Mouse (Mus musculus) urinary bladder, postnatal 36 days (tissue): Measurements from ENCODE around the gene Spns1.
"Not testable (repeated sequence)": the region's sequence is repeated elsewhere in the genome, so short reads cannot be mapped to it uniquely, and the experiment has no call there.

Experiments
- DNase-seq, 2 experiments: peaks; one replicate each; pipeline ENCODE4 v3.0.0; 2022; ENCODE audit warnings: low spot score in 2 of 2, mixed read lengths in 1 of 2

Spns1 gene

GRCm38 (mm10) chr7:126377278-126378158 is at the start of gene Spns1:
Gene Spns1, minus strand, starts transcription at chr7:126377450.
- peak; percentile 90 to 95 for DNase-seq

- no peak for DNase-seq
Measured at GRCm38 (mm10) chr7:126424161-126424560, 46.9 kb upstream of the Spns1 start.

- no peak for DNase-seq
Measured at GRCm38 (mm10) chr7:126421756-126422155, 44.5 kb upstream of the Spns1 start.

GRCm38 (mm10) chr7:126418496-126418895 is 41.2 kb upstream of the Spns1 start:
- no peak for DNase-seq

GRCm38 (mm10) chr7:126417606-126418005 is 40.4 kb upstream of the Spns1 start:
- no peak for DNase-seq

- no peak for DNase-seq
Measured at GRCm38 (mm10) chr7:126417045-126417444, 39.8 kb upstream of the Spns1 start.

- DNase-seq = no peak
Measured at GRCm38 (mm10) chr7:126416615-126417014, 39.4 kb upstream of the Spns1 start.

GRCm38 (mm10) chr7:126414725-126415124 is 37.5 kb upstream of the Spns1 start, which contains the start of gene Cd19:
Gene Cd19, minus strand, starts transcription at chr7:126414889.
- no peak for DNase-seq

GRCm38 (mm10) chr7:126411061-126411460 is 33.8 kb upstream of the Spns1 start:
- DNase-seq = no peak

- DNase-seq = no peak
Measured at GRCm38 (mm10) chr7:126408686-126409085, 31.4 kb upstream of the Spns1 start.

- DNase-seq = not testable (repeated sequence)
Measured at GRCm38 (mm10) chr7:126402518-126402917, 25.3 kb upstream of the Spns1 start.

- DNase-seq = peak; percentile 76 to 80
Measured at GRCm38 (mm10) chr7:126399548-126399947, 22.3 kb upstream of the Spns1 start.

- DNase-seq = no peak
Measured at GRCm38 (mm10) chr7:126397822-126398221, 20.6 kb upstream of the Spns1 start.

GRCm38 (mm10) chr7:126397221-126397620 is 20.0 kb upstream of the Spns1 start:
- DNase-seq = no peak

GRCm38 (mm10) chr7:126396298-126397119 is 19.3 kb upstream of the Spns1 start, which contains the start of gene Nfatc2ip:
Gene Nfatc2ip, minus strand, starts transcription at chr7:126396737.
- DNase-seq = peak; percentile 92 to 98

GRCm38 (mm10) chr7:126392086-126392884 is 15.0 kb upstream of the Spns1 start:
- not testable (repeated sequence) for DNase-seq

- no peak for DNase-seq
Measured at GRCm38 (mm10) chr7:126388185-126388584, 10.9 kb upstream of the Spns1 start.

- no peak for DNase-seq
Measured at GRCm38 (mm10) chr7:126383565-126383964, 6.3 kb upstream of the Spns1 start.

GRCm38 (mm10) chr7:126376903-126377277 is 360 bp downstream of the Spns1 start:
- DNase-seq = no peak

- no peak for DNase-seq
Measured at GRCm38 (mm10) chr7:126375012-126375411, 2.2 kb downstream of the Spns1 start.

GRCm38 (mm10) chr7:126374526-126374925 is 2.7 kb downstream of the Spns1 start:
- no peak for DNase-seq

- no peak for DNase-seq
Measured at GRCm38 (mm10) chr7:126373007-126373406, 4.2 kb downstream of the Spns1 start.
